Mouse (Mus musculus) CH12.LX (cell line): ENCODE results near the gene Arf3.

Source experiments
- CTCF ChIP-seq, 2 experiments: IDR thresholded peaks in 1 of 2; conservative IDR thresholded peaks in 1 of 2; 2 replicates each; pipeline ENCODE4 v1.5.1; 2011 to 2012; ENCODE audit warnings: low read depth in 2 of 2, low read length in 2 of 2, improper control_type of control experiment in 1 of 2, inconsistent platforms in 1 of 2, mild to moderate bottlenecking in 1 of 2, moderate library complexity in 1 of 2
- E2F4 ChIP-seq: IDR thresholded peaks from 2 replicates; pipeline ENCODE4 v1.6.1; 2011; ENCODE audit warnings: low read depth, low read length, improper control_type of control experiment; ENCODE audit not compliant: insufficient replicate concordance
- EP300 ChIP-seq: IDR thresholded peaks from 2 replicates; pipeline ENCODE4 v1.6.1; 2011; ENCODE audit warnings: low read length, improper control_type of control experiment
- HCFC1 ChIP-seq: IDR thresholded peaks from 2 replicates; pipeline ENCODE4 v1.6.1; 2012; ENCODE audit warnings: low read depth, mild to moderate bottlenecking, inconsistent platforms, low read length, improper control_type of control experiment
- KAT2A ChIP-seq: IDR thresholded peaks from 2 replicates; pipeline ENCODE4 v1.6.1; 2012; ENCODE audit warnings: low read length, improper control_type of control experiment, inconsistent platforms; ENCODE audit not compliant: insufficient replicate concordance
- POLR2A ChIP-seq: IDR thresholded peaks from 2 replicates; pipeline ENCODE4 v1.6.1; 2011; ENCODE audit warnings: low read depth, mild to moderate bottlenecking, improper control_type of control experiment, low read length
- POLR2AphosphoS2 ChIP-seq: IDR thresholded peaks from 2 replicates; pipeline ENCODE4 v1.6.1; 2011; ENCODE audit warnings: low read depth, low read length, improper control_type of control experiment
- RAD21 ChIP-seq: IDR thresholded peaks from 2 replicates; pipeline ENCODE4 v1.6.1; 2011; ENCODE audit warnings: low read depth, mild to moderate bottlenecking, low read length, improper control_type of control experiment, moderate library complexity
- SIN3A ChIP-seq: IDR thresholded peaks from 2 replicates; pipeline ENCODE4 v1.6.1; 2012; ENCODE audit warnings: low read length, improper control_type of control experiment, inconsistent platforms
- TBP ChIP-seq: conservative IDR thresholded peaks from 2 replicates; pipeline ENCODE4 v1.6.1; 2011; ENCODE audit warnings: low read depth, low read length, improper control_type of control experiment
- ZKSCAN1 ChIP-seq: IDR thresholded peaks from 2 replicates; pipeline ENCODE4 v1.6.1; 2012; ENCODE audit warnings: low read depth, inconsistent platforms, low read length, improper control_type of control experiment, borderline replicate concordance

- TF ChIP-seq RAD21 (no peak), CTCF (conservative IDR thresholded peaks at IDR 0.05 in 1 of 2, IDR thresholded peaks at IDR 0.05 in 1 of 2; ENCODE audit: low read depth in 2 of 2, low read length in 2 of 2) (no peak), SIN3A (no peak), TBP (no peak), ZKSCAN1 (no peak), E2F4 (no peak), EP300 (no peak), POLR2A (no peak), HCFC1 (no peak), POLR2AphosphoS2 (no peak), KAT2A (no peak)
Observed at GRCm38 (mm10) chr15:98774096-98774495, 11.1 kb upstream of the Arf3 start.
